Mouse (Mus musculus) intestine, postnatal 0 days (tissue): ENCODE data around the gene D430041D05Rik. TPM values are rescaled to one million over a fixed set of nuclear protein-coding genes. Genes with fewer than 3 reads are reported as not detected.

Experiments used
- ATAC-seq: fragments of 200-750 bp; cut with Nextera tagmentation; 2 replicates; pipeline ENCODE4 v1.8.0; 2017; ENCODE audit warnings: mild to moderate bottlenecking, moderate TSS enrichment, moderate library complexity
- H3K27ac ChIP-seq: fragments of 300-500 bp; sonication (generic); 2 replicates; pipeline ENCODE4 v1.5.1; 2014; ENCODE audit warnings: mild to moderate bottlenecking, low read depth, low read length, moderate library complexity
- H3K27me3 ChIP-seq: fragments of 300-500 bp; sonication (generic); replicated peaks from 2 replicates; pipeline ENCODE4 v1.6.1; 2014; ENCODE audit warnings: low read length, mixed read lengths; ENCODE audit not compliant: control insufficient read depth, insufficient read depth
- H3K36me3 ChIP-seq: fragments of 300-500 bp; sonication (generic); 2 replicates; pipeline ENCODE4 v1.6.1; 2014; ENCODE audit warnings: mild to moderate bottlenecking, moderate library complexity; ENCODE audit not compliant: control insufficient read depth, insufficient read depth
- H3K4me1 ChIP-seq: fragments of 300-500 bp; sonication (generic); replicated peaks from 2 replicates; pipeline ENCODE4 v1.6.1; 2014; ENCODE audit warnings: antibody characterized with exemption, low read length, mixed read lengths; ENCODE audit not compliant: control insufficient read depth, insufficient read depth
- H3K4me2 ChIP-seq: fragments of 300-500 bp; sonication (generic); replicated peaks from 2 replicates; pipeline ENCODE4 v1.6.1; 2014; ENCODE audit warnings: low read depth, mild to moderate bottlenecking, moderate library complexity
- H3K4me3 ChIP-seq: fragments of 300-500 bp; sonication (generic); 2 replicates; pipeline ENCODE4 v1.5.1; 2014; ENCODE audit warnings: low read depth, low read length
- H3K9ac ChIP-seq: fragments of 300-500 bp; sonication (generic); 2 replicates; pipeline ENCODE4 v1.6.1; 2014; ENCODE audit warnings: mild to moderate bottlenecking, low read depth, low read length
- H3K9me3 ChIP-seq: fragments of 300-500 bp; sonication (generic); 2 replicates; pipeline ENCODE4 v1.6.1; 2016; ENCODE audit warnings: mixed run types; ENCODE audit not compliant: control insufficient read depth
- CTCF ChIP-seq: sonication (generic); IDR thresholded peaks from 2 replicates; pipeline ENCODE4 v1.5.1; 2016; ENCODE audit warnings: low read depth, mild to moderate bottlenecking, control low read depth, antibody characterized with exemption, moderate library complexity
- WGBS: fragments of 180-500 bp; shearing (Covaris S2); extraction: QIAGEN DNeasy Blood & Tissue Kit; methylation state at CpG from one replicate; pipeline ENCODE4 v1.1.7; 2014; 5-methylcytosine and 5-hydroxymethylcytosine counted together
- polyA plus RNA-seq: library from polyadenylated mRNA; unstranded; fragments of >200 nt; fragmentation: Nextera tagmentation; extraction: Ambion mirVana; gene quantifications from 2 replicates; pipeline ENCODE4 v1.2.1, GENCODE M21; 2015

The D430041D05Rik gene
- polyA plus RNA-seq, 1 experiment from 2014 or later, result 0.05 TPM

- WGBS, result 93% methylated on average over 4 of the region's 4 CpGs
- no peaks in the 10 kb centered on the region for H3K9me3 ChIP-seq
- TF ChIP-seq CTCF, result no peak
- H3K36me3 ChIP-seq, result no peaks in the 10 kb centered on the region
- no peak overlapping the region for H3K4me3 ChIP-seq
- no peak overlapping the region for H3K9ac ChIP-seq
- no peaks in the 10 kb centered on the region for H3K27me3 ChIP-seq
- no peak overlapping the region for H3K27ac ChIP-seq
- H3K4me1 ChIP-seq, result no peaks in the 10 kb centered on the region
- no peak overlapping the region for H3K4me2 ChIP-seq
- no peak for ATAC-seq
These were observed 157.5 kb downstream of the D430041D05Rik start for GRCm38 (mm10) chr2:104253341-104253740.

DNA sequence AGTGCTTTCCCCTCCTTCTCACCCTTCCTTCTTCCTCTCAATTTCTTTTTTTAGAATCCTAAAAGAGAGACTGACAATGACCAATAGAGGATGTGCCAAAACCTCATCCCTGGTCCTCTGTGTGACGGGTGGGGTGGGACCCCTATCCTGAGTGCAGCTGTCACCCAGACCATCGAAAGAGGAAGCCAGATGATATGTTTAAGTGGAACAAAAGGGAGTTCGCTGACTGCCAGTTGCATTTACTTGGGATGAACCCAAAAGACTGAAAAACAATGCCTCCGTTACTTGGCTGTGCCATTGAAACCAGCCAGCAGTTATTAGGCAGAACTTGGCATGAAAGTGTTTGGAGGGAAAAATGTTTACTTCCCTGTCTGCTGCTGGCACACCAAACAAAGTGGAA lies 159.2 kb downstream of the D430041D05Rik start:
- Histone ChIP-seq H3K36me3 (no peaks in the 10 kb centered on the region), H3K27me3 (no peaks in the 10 kb centered on the region), H3K9ac (no peak overlapping the region), H3K4me1 (no peaks in the 10 kb centered on the region), H3K27ac (no peak overlapping the region), H3K4me3 (no peak overlapping the region), H3K4me2 (no peak overlapping the region), H3K9me3 (no peaks in the 10 kb centered on the region)
- no peak for ATAC-seq
- TF ChIP-seq CTCF, result no peak
- WGBS, result 60% methylated on average over 4 of the region's 4 CpGs

GRCm38 (mm10) chr2:104249856-104250255 lies 161.0 kb downstream of the D430041D05Rik start:
- H3K4me2 ChIP-seq, result no peak overlapping the region
- no peak for ATAC-seq
- H3K9me3 ChIP-seq, result no peaks in the 10 kb centered on the region
- no peaks in the 10 kb centered on the region for H3K36me3 ChIP-seq
- H3K9ac ChIP-seq, result no peak overlapping the region
- WGBS, result 58% methylated on average over 2 of the region's 2 CpGs
- TF ChIP-seq CTCF, result no peak
- no peaks in the 10 kb centered on the region for H3K27me3 ChIP-seq
- H3K4me3 ChIP-seq, result no peak overlapping the region
- H3K4me1 ChIP-seq, result no peaks in the 10 kb centered on the region
- no peak overlapping the region for H3K27ac ChIP-seq

DNA sequence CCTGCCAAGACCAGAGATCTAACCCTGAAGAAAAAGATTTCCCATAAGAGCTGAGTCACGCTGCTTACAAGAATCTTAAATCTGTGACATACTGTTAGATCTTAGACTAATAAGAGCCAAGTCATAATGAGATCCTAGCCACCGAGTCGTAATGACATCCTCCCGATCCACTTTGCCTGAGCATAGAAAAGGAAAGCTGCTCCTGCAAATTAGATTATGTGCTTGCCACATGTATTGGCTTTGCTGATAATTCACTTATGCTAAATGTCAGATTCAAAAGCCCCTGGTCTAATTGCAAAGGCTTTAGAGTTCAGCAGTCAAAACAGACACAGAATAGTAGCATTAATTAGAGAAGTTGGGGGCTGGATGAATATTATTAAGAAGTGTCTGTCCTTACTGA lies 164.0 kb downstream of the D430041D05Rik start:
- H3K4me3 ChIP-seq, result no peak overlapping the region
- 87% methylated on average over 4 of the region's 4 CpGs for WGBS
- no peak overlapping the region for H3K4me2 ChIP-seq
- ATAC-seq, result no peak
- no peak overlapping the region for H3K9ac ChIP-seq
- H3K27me3 ChIP-seq, result no peaks in the 10 kb centered on the region
- no peak for TF ChIP-seq CTCF
- H3K27ac ChIP-seq, result no peak overlapping the region
- H3K4me1 ChIP-seq, result no peaks in the 10 kb centered on the region
- no peaks in the 10 kb centered on the region for H3K9me3 ChIP-seq
- no peaks in the 10 kb centered on the region for H3K36me3 ChIP-seq

DNA sequence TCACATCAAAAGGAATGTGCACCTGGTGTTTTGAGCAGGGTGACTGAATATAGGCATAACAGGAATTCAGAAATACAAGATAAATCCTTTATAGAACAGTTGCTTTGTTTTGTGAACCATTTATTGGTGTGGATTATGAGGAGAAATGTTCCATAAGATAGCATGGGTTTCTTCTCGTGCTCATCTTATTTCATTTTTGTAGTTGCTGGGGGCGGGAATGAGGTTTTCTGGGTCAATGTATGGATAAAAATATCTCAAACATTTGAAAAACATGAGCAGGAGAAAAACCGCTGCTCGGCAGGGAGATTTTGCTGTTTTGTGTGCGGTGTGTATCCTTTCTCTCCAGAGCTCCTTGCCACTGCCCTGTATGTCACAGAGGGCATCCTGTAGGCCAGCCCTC lies 168.8 kb downstream of the D430041D05Rik start:
- no peak overlapping the region for H3K4me3 ChIP-seq
- no peaks in the 10 kb centered on the region for H3K36me3 ChIP-seq
- WGBS, result 87% methylated on average over 5 of the region's 5 CpGs
- H3K4me2 ChIP-seq, result no peak overlapping the region
- no peak overlapping the region for H3K27ac ChIP-seq
- no peak for TF ChIP-seq CTCF
- H3K4me1 ChIP-seq, result no peaks in the 10 kb centered on the region
- H3K27me3 ChIP-seq, result no peaks in the 10 kb centered on the region
- H3K9ac ChIP-seq, result no peak overlapping the region
- no peaks in the 10 kb centered on the region for H3K9me3 ChIP-seq
- no peak for ATAC-seq

DNA sequence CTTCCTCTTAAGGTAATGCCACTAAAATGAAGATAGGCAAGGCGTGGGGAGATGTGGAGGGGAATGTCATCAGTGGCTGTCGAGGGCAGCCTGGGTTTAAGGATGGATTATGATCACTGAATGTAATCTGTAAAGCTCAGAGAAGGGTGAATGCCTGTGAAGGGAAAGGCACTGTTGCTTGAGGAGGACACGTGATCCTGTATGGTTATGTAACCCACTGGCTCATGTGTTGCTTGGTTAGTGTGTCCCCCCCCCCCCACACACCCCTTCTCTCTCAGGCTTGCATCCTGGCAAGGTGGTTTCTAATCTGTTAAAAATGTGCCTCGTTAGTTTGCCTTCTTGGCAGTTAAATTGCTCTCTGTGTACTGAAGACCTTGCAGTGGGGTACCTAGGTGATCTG lies 173.7 kb downstream of the D430041D05Rik start:
- WGBS, result 58% methylated on average over 4 of the region's 4 CpGs
- H3K4me2 ChIP-seq, result no peak overlapping the region

DNA sequence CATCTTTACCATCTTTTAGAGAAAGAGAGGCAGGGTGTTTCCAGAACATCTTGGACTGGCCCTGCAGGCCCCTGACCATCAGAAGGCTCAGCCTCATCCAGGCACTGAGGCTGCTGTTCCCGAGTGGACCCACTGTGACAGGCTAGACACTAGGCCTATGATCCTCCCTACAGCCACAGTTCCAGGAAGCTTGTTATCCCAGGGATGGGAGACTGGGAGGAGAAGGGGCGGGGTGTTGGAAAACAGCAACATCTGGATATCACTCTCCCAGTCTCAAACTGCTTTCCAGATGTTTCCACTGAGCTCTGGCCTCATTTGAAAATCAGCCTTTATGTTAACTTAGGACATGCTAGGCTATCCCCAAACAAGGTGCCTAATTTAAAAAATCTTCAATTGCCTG lies 180.4 kb downstream of the D430041D05Rik start:
- Histone ChIP-seq H3K4me2 (no peak overlapping the region), H3K27ac (no peak overlapping the region), H3K36me3 (no peaks in the 10 kb centered on the region), H3K9ac (no peak overlapping the region), H3K27me3 (no peaks in the 10 kb centered on the region), H3K9me3 (no peaks in the 10 kb centered on the region), H3K4me1 (no peaks in the 10 kb centered on the region), H3K4me3 (no peak overlapping the region)
- no peak for ATAC-seq
- WGBS, result 65% methylated on average over 2 of the region's 2 CpGs
- TF ChIP-seq CTCF, result no peak

More for the DNA sequence above, 173.7 kb downstream of the D430041D05Rik start:
- no peaks in the 10 kb centered on the region for H3K4me1 ChIP-seq
- no peaks in the 10 kb centered on the region for H3K9me3 ChIP-seq
- H3K4me3 ChIP-seq, result no peak overlapping the region
- no peaks in the 10 kb centered on the region for H3K36me3 ChIP-seq
- H3K27me3 ChIP-seq, result no peaks in the 10 kb centered on the region
- TF ChIP-seq CTCF, result no peak
- H3K27ac ChIP-seq, result no peak overlapping the region
- no peak for ATAC-seq
- H3K9ac ChIP-seq, result no peak overlapping the region
